In the genomic region with DNA sequence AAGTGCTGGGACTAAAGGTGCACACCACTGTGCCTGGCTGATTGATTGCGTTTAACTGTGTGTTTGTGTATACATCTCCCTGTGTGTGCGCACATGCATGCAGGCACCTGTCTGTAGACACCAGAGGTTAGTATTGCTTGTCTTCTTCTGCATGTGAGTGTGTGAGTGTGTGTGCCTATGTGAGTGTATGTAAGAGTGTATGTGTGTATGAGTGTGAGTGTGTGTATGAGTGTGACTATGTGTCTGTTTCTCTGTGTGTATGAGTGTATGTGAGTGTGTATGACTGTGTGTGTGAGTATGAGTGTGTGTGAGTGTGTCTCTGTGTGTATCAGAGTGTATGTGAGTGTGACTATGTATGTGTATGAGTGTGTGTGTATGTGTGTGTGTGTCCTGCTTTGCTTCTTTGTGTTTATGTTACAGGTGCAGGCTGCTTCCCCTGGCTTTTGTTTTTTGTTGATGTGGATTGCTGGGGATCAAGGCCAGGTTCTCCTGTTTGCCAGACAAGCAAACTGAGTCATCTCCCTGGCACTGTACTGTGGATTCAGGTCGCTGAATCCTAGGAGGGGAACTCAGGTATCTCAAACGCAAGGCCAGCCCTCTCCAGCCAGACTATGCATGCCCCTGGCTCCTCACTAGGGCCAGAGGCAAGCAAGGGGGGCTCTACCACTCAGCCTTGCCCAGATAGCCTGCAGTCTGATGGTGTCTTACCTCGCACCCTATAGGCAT, we compare ENCODE assay signal across 16 mouse cellular contexts. TPM values are rescaled to one million over a fixed set of nuclear protein-coding genes. Genes with fewer than 3 reads are reported as not detected.
DNase-seq lines count a peak whose midpoint lies in the region; ATAC-seq and TF ChIP-seq lines count a peak whose summit lies in the region.
"Had no signal": no experiment of that assay in that cellular context is flagged by ENCODE, and none has a peak within 500 bp of the region (broad histone marks: within the 10 kb centered on the region; RNA-seq: fewer than 3 reads in every experiment).

No protein-coding gene starts in this region.

- no peak overlapping the region for H3K9ac ChIP-seq in hindbrain, embryonic 15.5 days
- H3K9ac ChIP-seq in hindbrain, embryonic 12.5 days = no peak overlapping the region
- H3K9ac ChIP-seq in midbrain, embryonic 15.5 days = no peak overlapping the region
- H3K9ac ChIP-seq in midbrain, embryonic 11.5 days (ENCODE audit: low read length) = no peak overlapping the region
- H3K9ac ChIP-seq in neural tube, embryonic 15.5 days (replicated peaks) = no peak overlapping the region
- H3K9ac ChIP-seq: embryonic facial prominence, embryonic 13.5 days; liver, embryonic 15.5 days; stomach, embryonic 15.5 days had no signal

- DNase-seq in gastrocnemius, adult 2 months = no peak
- no peak for DNase-seq in gastrocnemius, postnatal 25 days
- DNase-seq in midbrain, embryonic 11.5 days (ENCODE audit: low spot score, missing footprints) = no peak
- no peak for DNase-seq in thymus, adult 2 months
- DNase-seq: cerebellum, postnatal 10 days; thymus, postnatal 4 days had no signal

- H3K9me3 ChIP-seq in hindbrain, embryonic 15.5 days = no peaks in the 10 kb centered on the region
- H3K9me3 ChIP-seq in hindbrain, embryonic 12.5 days (replicated peaks) = no peaks in the 10 kb centered on the region
- H3K9me3 ChIP-seq in midbrain, embryonic 15.5 days = no peaks in the 10 kb centered on the region
- no peaks in the 10 kb centered on the region for H3K9me3 ChIP-seq in midbrain, embryonic 11.5 days (ENCODE audit: control insufficient read depth, low read length)
- H3K9me3 ChIP-seq in neural tube, embryonic 15.5 days (replicated peaks) = no peaks in the 10 kb centered on the region
- H3K9me3 ChIP-seq: stomach, embryonic 15.5 days had no signal

- H3K4me3 ChIP-seq in gastrocnemius, adult 2 months = no peak overlapping the region
- H3K4me3 ChIP-seq in hindbrain, embryonic 15.5 days = no peak overlapping the region
- no peak overlapping the region for H3K4me3 ChIP-seq in hindbrain, embryonic 12.5 days
- no peak overlapping the region for H3K4me3 ChIP-seq in midbrain, embryonic 15.5 days
- no peak overlapping the region for H3K4me3 ChIP-seq in midbrain, embryonic 11.5 days (ENCODE audit: low read depth, low read length)
- H3K4me3 ChIP-seq in neural tube, embryonic 15.5 days (replicated peaks) = no peak overlapping the region
- H3K4me3 ChIP-seq in thymus, adult 2 months (ENCODE audit: control insufficient read depth, insufficient read depth, low read length) = no peak overlapping the region
- H3K4me3 ChIP-seq: embryonic facial prominence, embryonic 13.5 days; liver, embryonic 15.5 days; stomach, embryonic 15.5 days had no signal

- intact Hi-C loops in gastrocnemius, adult 2 months (cut with DNase I) = no loop called here

- TF ChIP-seq CTCF in gastrocnemius, adult 2 months (IDR thresholded peaks at IDR 0.05) = no peak
- TF ChIP-seq CTCF in thymus, adult 2 months (IDR thresholded peaks at IDR 0.05; ENCODE audit: borderline replicate concordance, control insufficient read depth, extremely low read depth, insufficient read depth, low read length, poor library complexity) = no peak

- H3K4me2 ChIP-seq in hindbrain, embryonic 15.5 days = no peak overlapping the region
- no peak overlapping the region for H3K4me2 ChIP-seq in hindbrain, embryonic 12.5 days (replicated peaks)
- no peak overlapping the region for H3K4me2 ChIP-seq in midbrain, embryonic 15.5 days
- no peak overlapping the region for H3K4me2 ChIP-seq in midbrain, embryonic 11.5 days
- H3K4me2 ChIP-seq in neural tube, embryonic 15.5 days = no peak overlapping the region
- H3K4me2 ChIP-seq: embryonic facial prominence, embryonic 13.5 days; heart, embryonic 11.5 days; liver, embryonic 15.5 days; stomach, embryonic 15.5 days had no signal

- no peak for TF ChIP-seq POLR2A in thymus, adult 2 months (IDR thresholded peaks at IDR 0.05; ENCODE audit: control insufficient read depth, extremely low read depth, insufficient read depth, low read length, poor library complexity)

- 77% methylated on average over 5 of the region's 5 CpGs for WGBS in hindbrain, embryonic 15.5 days
- 72% methylated on average over 5 of the region's 5 CpGs for WGBS in hindbrain, embryonic 12.5 days
- WGBS in midbrain, embryonic 15.5 days = 75% methylated on average over 5 of the region's 5 CpGs
- 72% methylated on average over 5 of the region's 5 CpGs for WGBS in midbrain, embryonic 11.5 days
- 76% methylated on average over 5 of the region's 5 CpGs for WGBS in neural tube, embryonic 15.5 days
- WGBS in thymus, adult 2 months = 92% methylated on average over 5 of the region's 5 CpGs

- ATAC-seq in hindbrain, embryonic 15.5 days (ENCODE audit: low FRiP score, low read depth) = no peak
- no peak for ATAC-seq in hindbrain, embryonic 12.5 days (ENCODE audit: low FRiP score)
- ATAC-seq in midbrain, embryonic 15.5 days (replicated peaks) = no peak
- no peak for ATAC-seq in midbrain, embryonic 11.5 days (ENCODE audit: low FRiP score)
- ATAC-seq in neural tube, embryonic 15.5 days (ENCODE audit: low FRiP score) = no peak

- no peaks in the 10 kb centered on the region for H3K27me3 ChIP-seq in hindbrain, embryonic 15.5 days
- peaks cover 3% of the 10 kb centered on the region; the same call in 1 of the 2 replicates for H3K27me3 ChIP-seq in hindbrain, embryonic 12.5 days
- no peaks in the 10 kb centered on the region for H3K27me3 ChIP-seq in midbrain, embryonic 15.5 days (replicated peaks)
- H3K27me3 ChIP-seq in midbrain, embryonic 11.5 days (ENCODE audit: control insufficient read depth, insufficient read depth, low read length) = no peaks in the 10 kb centered on the region
- H3K27me3 ChIP-seq in neural tube, embryonic 15.5 days (replicated peaks) = no peaks in the 10 kb centered on the region
- H3K27me3 ChIP-seq in thymus, adult 2 months (ENCODE audit: control insufficient read depth, insufficient read depth, low read length) = no peaks in the 10 kb centered on the region
- H3K27me3 ChIP-seq: embryonic facial prominence, embryonic 13.5 days; liver, embryonic 15.5 days; stomach, embryonic 15.5 days had no signal

- no peaks in the 10 kb centered on the region for H3K4me1 ChIP-seq in hindbrain, embryonic 15.5 days (replicated peaks)
- no peaks in the 10 kb centered on the region; the same call in 1 of the 2 replicates for H3K4me1 ChIP-seq in hindbrain, embryonic 12.5 days
- no peaks in the 10 kb centered on the region for H3K4me1 ChIP-seq in midbrain, embryonic 15.5 days
- no peaks in the 10 kb centered on the region for H3K4me1 ChIP-seq in midbrain, embryonic 11.5 days (ENCODE audit: control insufficient read depth, insufficient read depth, low read length)
- H3K4me1 ChIP-seq in neural tube, embryonic 15.5 days = no peaks in the 10 kb centered on the region
- H3K4me1 ChIP-seq in thymus, adult 2 months (replicated peaks; ENCODE audit: control insufficient read depth, insufficient read depth, low read length) = no peaks in the 10 kb centered on the region
- H3K4me1 ChIP-seq: embryonic facial prominence, embryonic 13.5 days; liver, embryonic 15.5 days had no signal

- peak overlapping the region; percentile 67 for H3K27ac ChIP-seq in gastrocnemius, adult 2 months
- H3K27ac ChIP-seq in hindbrain, embryonic 15.5 days (replicated peaks) = peak overlapping the region; percentile 72
- H3K27ac ChIP-seq in hindbrain, embryonic 12.5 days = no peak overlapping the region
- H3K27ac ChIP-seq in midbrain, embryonic 15.5 days = peak overlapping the region; percentile 41; the same call in 1 of the 2 replicates
- no peak overlapping the region for H3K27ac ChIP-seq in midbrain, embryonic 11.5 days (ENCODE audit: low read depth, low read length)
- H3K27ac ChIP-seq in neural tube, embryonic 15.5 days (replicated peaks) = peak overlapping the region; percentile 46
- no peak overlapping the region for H3K27ac ChIP-seq in thymus, adult 2 months (ENCODE audit: control insufficient read depth, insufficient read depth, low read length)
- H3K27ac ChIP-seq: liver, embryonic 15.5 days; stomach, embryonic 15.5 days had no signal

- H3K36me3 ChIP-seq in hindbrain, embryonic 15.5 days = no peaks in the 10 kb centered on the region
- no peaks in the 10 kb centered on the region for H3K36me3 ChIP-seq in hindbrain, embryonic 12.5 days
- H3K36me3 ChIP-seq in midbrain, embryonic 15.5 days (replicated peaks) = no peaks in the 10 kb centered on the region
- no peaks in the 10 kb centered on the region for H3K36me3 ChIP-seq in midbrain, embryonic 11.5 days (ENCODE audit: control insufficient read depth, insufficient read depth, low read length)
- H3K36me3 ChIP-seq in neural tube, embryonic 15.5 days = no peaks in the 10 kb centered on the region
- H3K36me3 ChIP-seq in thymus, adult 2 months (ENCODE audit: control insufficient read depth, insufficient read depth, low read length) = no peaks in the 10 kb centered on the region
- H3K36me3 ChIP-seq: embryonic facial prominence, embryonic 13.5 days; liver, embryonic 15.5 days; stomach, embryonic 15.5 days had no signal

RNA-seq across cellular contexts. Expression of gene Dock6, which starts 13.4 kb away (rescaled TPM):
- 10 to 100 TPM in 1 of 2 experiments, 1 to 10 TPM in 1; 9.4 to 10.5 TPM for total RNA-seq in gastrocnemius, adult 2 months (2021)
- total RNA-seq in gastrocnemius, postnatal 25 days (2021) = 10 to 100 TPM; 10.7 to 14.7 TPM
- polyA plus RNA-seq in hindbrain, embryonic 15.5 days (2015; fragmentation: Nextera tagmentation; extraction: Ambion mirVana) = 16.4 and 21.2 TPM in 2 replicates
- 21.6 and 24.4 TPM in 2 replicates for polyA plus RNA-seq in hindbrain, embryonic 12.5 days (2016; fragmentation: Nextera tagmentation; extraction: Ambion mirVana)
- polyA plus RNA-seq in midbrain, embryonic 15.5 days (2015; fragmentation: Nextera tagmentation; extraction: Ambion mirVana) = 19.2 and 20.4 TPM in 2 replicates
- polyA plus RNA-seq in midbrain, embryonic 11.5 days (2014; fragmentation: Nextera tagmentation; extraction: Ambion mirVana) = 15.1 and 15.9 TPM in 2 replicates
- 14.0 and 22.5 TPM in 2 replicates for polyA plus RNA-seq in neural tube, embryonic 15.5 days (2015; fragmentation: Nextera tagmentation; extraction: Ambion mirVana)
- 27.7 and 30.8 TPM in 2 replicates for polyA plus RNA-seq in thymus, adult 2 months (2012; rRNA removed)

RNA-seq across cellular contexts. Expression of gene Angptl8, which starts 30.5 kb away (rescaled TPM):
- not detected for total RNA-seq in gastrocnemius, adult 2 months (2021)
- under 1 TPM in 1 of 2 experiments, not detected in 1; 0.43 TPM for total RNA-seq in gastrocnemius, postnatal 25 days (2021)
- polyA plus RNA-seq in hindbrain, embryonic 15.5 days (2015; fragmentation: Nextera tagmentation; extraction: Ambion mirVana) = 0.88 TPM in 2 replicates
- 0.26 and 1.1 TPM in 2 replicates for polyA plus RNA-seq in hindbrain, embryonic 12.5 days (2016; fragmentation: Nextera tagmentation; extraction: Ambion mirVana)
- polyA plus RNA-seq in midbrain, embryonic 15.5 days (2015; fragmentation: Nextera tagmentation; extraction: Ambion mirVana) = 0.61 and 0.74 TPM in 2 replicates
- 0.19 and 0.22 TPM in 2 replicates for polyA plus RNA-seq in midbrain, embryonic 11.5 days (2014; fragmentation: Nextera tagmentation; extraction: Ambion mirVana)
- polyA plus RNA-seq in neural tube, embryonic 15.5 days (2015; fragmentation: Nextera tagmentation; extraction: Ambion mirVana) = 0.42 and 1.1 TPM in 2 replicates
- 4.7 and 6.5 TPM in 2 replicates for polyA plus RNA-seq in thymus, adult 2 months (2012; rRNA removed)
- total RNA-seq: layer of hippocampus, adult 8-10 months; left cerebral cortex, postnatal 14 days had no signal

RNA-seq across cellular contexts. Expression of gene Rab3d, which starts 52.2 kb away (rescaled TPM):
- total RNA-seq in gastrocnemius, adult 2 months (2021) = 1 to 10 TPM; 2.6 to 3.5 TPM
- total RNA-seq in gastrocnemius, postnatal 25 days (2021) = 1 to 10 TPM; 3.4 to 6.0 TPM
- polyA plus RNA-seq in hindbrain, embryonic 15.5 days (2015; fragmentation: Nextera tagmentation; extraction: Ambion mirVana) = 21.1 and 23.0 TPM in 2 replicates
- polyA plus RNA-seq in hindbrain, embryonic 12.5 days (2016; fragmentation: Nextera tagmentation; extraction: Ambion mirVana) = 15.5 and 16.3 TPM in 2 replicates
- 15.4 and 15.5 TPM in 2 replicates for polyA plus RNA-seq in midbrain, embryonic 15.5 days (2015; fragmentation: Nextera tagmentation; extraction: Ambion mirVana)
- polyA plus RNA-seq in midbrain, embryonic 11.5 days (2014; fragmentation: Nextera tagmentation; extraction: Ambion mirVana) = 7.8 and 9.1 TPM in 2 replicates
- 23.6 and 24.7 TPM in 2 replicates for polyA plus RNA-seq in neural tube, embryonic 15.5 days (2015; fragmentation: Nextera tagmentation; extraction: Ambion mirVana)
- polyA plus RNA-seq in thymus, adult 2 months (2012; rRNA removed) = 34.9 and 40.3 TPM in 2 replicates

Comparison
In these comparisons a context has a peak if more than half of its experiments do, and no peak if none do; other contexts are left out.
1. H3K27ac ChIP-seq: peak in gastrocnemius, adult 2 months (single experiment), hindbrain, embryonic 15.5 days (single experiment), midbrain, embryonic 15.5 days (single experiment) and neural tube, embryonic 15.5 days (single experiment); none in hindbrain, embryonic 12.5 days (single experiment), midbrain, embryonic 11.5 days (single experiment) and thymus, adult 2 months (single experiment).